Mouse (Mus musculus): ENCODE results near the gene 0610040J01Rik. TPM values are rescaled to one million over a fixed set of nuclear protein-coding genes. Genes with fewer than 3 reads are reported as not detected.

The 0610040J01Rik gene
- total and polyA plus RNA-seq, 2 experiments from 2014 or later: 0.11 to 0.53 TPM

- H3K9ac ChIP-seq (replicated peaks; ENCODE audit: low read depth, low read length): no peak overlapping the region
- ATAC-seq (ENCODE audit: insufficient read depth, low read depth) (peak; percentile 62; the same call in 1 of the 2 replicates), DNase-seq (ENCODE audit: low spot score) (peak; percentile 71)
- H3K9me3 ChIP-seq (replicated peaks; ENCODE audit: control insufficient read depth, low read length): no peaks in the 10 kb centered on the region
- H3K4me3 ChIP-seq (ENCODE audit: low read depth, low read length): no peak overlapping the region
- TF ChIP-seq EP300 (IDR thresholded peaks at IDR 0.05; ENCODE audit: low read depth) (no peak), CTCF (IDR thresholded peaks at IDR 0.05; ENCODE audit: low read depth) (peak; percentile 97)
- 0 out of 2 replicates have a peak, but pooled peaks cover 4% of the 10 kb centered on the region for H3K36me3 ChIP-seq (replicated peaks; ENCODE audit: control insufficient read depth, insufficient read depth, low read length)
- H3K27me3 ChIP-seq (ENCODE audit: control insufficient read depth, insufficient read depth, low read length): peaks cover 17% of the 10 kb centered on the region; the same call in 1 of the 2 replicates
- H3K4me1 ChIP-seq (ENCODE audit: control insufficient read depth, insufficient read depth): no peaks in the 10 kb centered on the region
- H3K27ac ChIP-seq (ENCODE audit: low read depth): no peak overlapping the region
- no peak overlapping the region for H3K4me2 ChIP-seq (ENCODE audit: low read depth, low read length)
- WGBS: 37% methylated on average over 13 of the region's 13 CpGs
These were observed 94.3 kb downstream of the 0610040J01Rik start for GRCm38 (mm10) chr5:63906149-63907093.

- H3K36me3 ChIP-seq (replicated peaks; ENCODE audit: control insufficient read depth, insufficient read depth, low read length): 0 out of 2 replicates have a peak, but pooled peaks cover 4% of the 10 kb centered on the region
- 50% methylated on average over 4 of the region's 4 CpGs for WGBS
- no peak for ATAC-seq (ENCODE audit: insufficient read depth, low read depth)
- TF ChIP-seq EP300 (IDR thresholded peaks at IDR 0.05; ENCODE audit: low read depth) (no peak), CTCF (IDR thresholded peaks at IDR 0.05; ENCODE audit: low read depth) (no peak)
- H3K27ac ChIP-seq (ENCODE audit: low read depth): no peak overlapping the region
- no peak for DNase-seq (ENCODE audit: low spot score)
- H3K4me1 ChIP-seq (ENCODE audit: control insufficient read depth, insufficient read depth): no peaks in the 10 kb centered on the region
- H3K4me3 ChIP-seq (ENCODE audit: low read depth, low read length): no peak overlapping the region
- no peak overlapping the region for H3K9ac ChIP-seq (replicated peaks; ENCODE audit: low read depth, low read length)
- H3K4me2 ChIP-seq (ENCODE audit: low read depth, low read length): no peak overlapping the region
- peaks cover 17% of the 10 kb centered on the region; the same call in 1 of the 2 replicates for H3K27me3 ChIP-seq (ENCODE audit: control insufficient read depth, insufficient read depth, low read length)
- no peaks in the 10 kb centered on the region for H3K9me3 ChIP-seq (replicated peaks; ENCODE audit: control insufficient read depth, low read length)
These were observed 95.3 kb downstream of the 0610040J01Rik start for GRCm38 (mm10) chr5:63907513-63907912.

GRCm38 (mm10) chr5:63910171-63910960, 98.2 kb downstream of the 0610040J01Rik start:
- Histone ChIP-seq H3K4me2 (ENCODE audit: low read depth, low read length) (no peak overlapping the region), H3K4me3 (ENCODE audit: low read depth, low read length) (no peak overlapping the region), H3K36me3 (replicated peaks; ENCODE audit: control insufficient read depth, insufficient read depth, low read length) (0 out of 2 replicates have a peak, but pooled peaks cover 4% of the 10 kb centered on the region), H3K9me3 (replicated peaks; ENCODE audit: control insufficient read depth, low read length) (no peaks in the 10 kb centered on the region), H3K27me3 (ENCODE audit: control insufficient read depth, insufficient read depth, low read length) (peaks cover 14% of the 10 kb centered on the region; the same call in 1 of the 2 replicates), H3K4me1 (ENCODE audit: control insufficient read depth, insufficient read depth) (no peaks in the 10 kb centered on the region), H3K9ac (replicated peaks; ENCODE audit: low read depth, low read length) (no peak overlapping the region), H3K27ac (ENCODE audit: low read depth) (no peak overlapping the region)
- DNase-seq (ENCODE audit: low spot score): no peak
- 83% methylated on average over 10 of the region's 10 CpGs for WGBS
- ATAC-seq (ENCODE audit: insufficient read depth, low read depth): no peak
- TF ChIP-seq EP300 (IDR thresholded peaks at IDR 0.05; ENCODE audit: low read depth) (no peak), CTCF (IDR thresholded peaks at IDR 0.05; ENCODE audit: low read depth) (no peak)

- Histone ChIP-seq H3K36me3 (replicated peaks; ENCODE audit: control insufficient read depth, insufficient read depth, low read length) (0 out of 2 replicates have a peak, but pooled peaks cover 4% of the 10 kb centered on the region), H3K4me3 (ENCODE audit: low read depth, low read length) (no peak overlapping the region), H3K9ac (replicated peaks; ENCODE audit: low read depth, low read length) (no peak overlapping the region), H3K9me3 (replicated peaks; ENCODE audit: control insufficient read depth, low read length) (no peaks in the 10 kb centered on the region), H3K4me2 (ENCODE audit: low read depth, low read length) (no peak overlapping the region), H3K27ac (ENCODE audit: low read depth) (no peak overlapping the region), H3K4me1 (ENCODE audit: control insufficient read depth, insufficient read depth) (no peaks in the 10 kb centered on the region), H3K27me3 (ENCODE audit: control insufficient read depth, insufficient read depth, low read length) (0 out of 2 replicates have a peak, but pooled peaks cover 2% of the 10 kb centered on the region)
- ATAC-seq (ENCODE audit: insufficient read depth, low read depth) (no peak), DNase-seq (ENCODE audit: low spot score) (no peak)
- WGBS: 47% methylated on average over 1 of the region's 1 CpGs
- no peak for TF ChIP-seq EP300 (IDR thresholded peaks at IDR 0.05; ENCODE audit: low read depth)
- no peak for TF ChIP-seq CTCF (IDR thresholded peaks at IDR 0.05; ENCODE audit: low read depth)
These were observed 102.7 kb downstream of the 0610040J01Rik start for GRCm38 (mm10) chr5:63914896-63915295.

GRCm38 (mm10) chr5:63916457-63917139, 104.4 kb downstream of the 0610040J01Rik start:
- H3K9me3 ChIP-seq (replicated peaks; ENCODE audit: control insufficient read depth, low read length): no peaks in the 10 kb centered on the region
- H3K27ac ChIP-seq (ENCODE audit: low read depth): no peak overlapping the region
- no peaks in the 10 kb centered on the region for H3K4me1 ChIP-seq (ENCODE audit: control insufficient read depth, insufficient read depth)
- 83% methylated on average over 10 of the region's 10 CpGs for WGBS
- no peak overlapping the region for H3K4me3 ChIP-seq (ENCODE audit: low read depth, low read length)
- DNase-seq (ENCODE audit: low spot score) (no peak), ATAC-seq (ENCODE audit: insufficient read depth, low read depth) (no peak)
- H3K27me3 ChIP-seq (ENCODE audit: control insufficient read depth, insufficient read depth, low read length): 0 out of 2 replicates have a peak, but pooled peaks cover 2% of the 10 kb centered on the region
- H3K9ac ChIP-seq (replicated peaks; ENCODE audit: low read depth, low read length): no peak overlapping the region
- no peak overlapping the region for H3K4me2 ChIP-seq (ENCODE audit: low read depth, low read length)
- TF ChIP-seq EP300 (IDR thresholded peaks at IDR 0.05; ENCODE audit: low read depth): no peak
- TF ChIP-seq CTCF (IDR thresholded peaks at IDR 0.05; ENCODE audit: low read depth): no peak
- H3K36me3 ChIP-seq (replicated peaks; ENCODE audit: control insufficient read depth, insufficient read depth, low read length): no peaks in the 10 kb centered on the region

Data from heart, postnatal 0 days (tissue).